Mouse (Mus musculus) lung, postnatal 0 days (tissue): Measurements from ENCODE around the gene Nup188. TPM values are rescaled to one million over a fixed set of nuclear protein-coding genes. Genes with fewer than 3 reads are reported as not detected.

ENCODE experiments used
- ATAC-seq: fragments of 200-750 bp; cut with Nextera tagmentation; 2 replicates; pipeline ENCODE4 v1.8.0; 2017; ENCODE audit warnings: moderate library complexity
- DNase-seq: peaks from one replicate; pipeline ENCODE4 v3.0.0-alpha.2; 2016; ENCODE audit warnings: low spot score
- H3K27ac ChIP-seq: fragments of 300-500 bp; sonication (generic); 2 replicates; pipeline ENCODE4 v1.5.1; 2014; ENCODE audit warnings: antibody characterized with exemption, mild to moderate bottlenecking, low read length, mixed read lengths
- H3K27me3 ChIP-seq: fragments of 300-500 bp; sonication (generic); replicated peaks from 2 replicates; pipeline ENCODE4 v1.6.1; 2014; ENCODE audit warnings: low read length, mixed read lengths; ENCODE audit not compliant: insufficient read depth
- H3K36me3 ChIP-seq: fragments of 300-500 bp; sonication (generic); 2 replicates; pipeline ENCODE4 v1.6.1; 2014; ENCODE audit warnings: low read length, mixed read lengths; ENCODE audit not compliant: insufficient read depth
- H3K4me1 ChIP-seq: fragments of 300-500 bp; sonication (generic); 2 replicates; pipeline ENCODE4 v1.6.1; 2014; ENCODE audit warnings: antibody characterized with exemption, low read depth, low read length, mixed read lengths; ENCODE audit not compliant: insufficient read depth
- H3K4me2 ChIP-seq: fragments of 300-500 bp; sonication (generic); replicated peaks from 2 replicates; pipeline ENCODE4 v1.6.1; 2014; ENCODE audit warnings: low read depth, mild to moderate bottlenecking, low read length, moderate library complexity, mixed read lengths
- H3K4me3 ChIP-seq: fragments of 300-500 bp; sonication (generic); 2 replicates; pipeline ENCODE4 v1.5.1; 2014; ENCODE audit warnings: low read depth, low read length
- H3K9ac ChIP-seq: fragments of 300-500 bp; sonication (generic); replicated peaks from 2 replicates; pipeline ENCODE4 v1.6.1; 2014; ENCODE audit warnings: low read depth, mild to moderate bottlenecking
- H3K9me3 ChIP-seq: fragments of 300-500 bp; sonication (generic); 2 replicates; pipeline ENCODE4 v1.6.1; 2016; ENCODE audit warnings: low read length, mixed read lengths
- CTCF ChIP-seq: IDR thresholded peaks from 2 replicates; pipeline ENCODE4 v1.5.1; 2016; ENCODE audit warnings: antibody characterized with exemption, mild to moderate bottlenecking
- EP300 ChIP-seq: IDR thresholded peaks from 2 replicates; pipeline ENCODE4 v1.6.1; 2016; ENCODE audit warnings: antibody characterized with exemption, mild to moderate bottlenecking, control low read depth
- WGBS: fragments of 180-500 bp; shearing (Covaris S2); extraction: QIAGEN DNeasy Blood & Tissue Kit; methylation state at CpG from one replicate; pipeline ENCODE4 v1.1.7; 2014; 5-methylcytosine and 5-hydroxymethylcytosine counted together
- polyA plus RNA-seq: library from polyadenylated mRNA; unstranded; fragments of >200 nt; fragmentation: Nextera tagmentation; extraction: Ambion mirVana; gene quantifications from 2 replicates; pipeline ENCODE4 v1.2.1, GENCODE M21; 2015

Gene Nup188
- polyA plus RNA-seq, 1 experiment from 2014 or later: 8.9 TPM

GRCm38 (mm10) chr2:30380564-30381376, 94.6 kb downstream of the Nup188 start:
- TF ChIP-seq CTCF (no peak), EP300 (no peak)
- 89% methylated on average over 9 of the region's 10 CpGs for WGBS
- H3K36me3 ChIP-seq: peaks cover 19% of the 10 kb centered on the region
- H3K27ac ChIP-seq: no peak overlapping the region
- ATAC-seq (0 out of 2 replicates have a peak, but pooled peaks have one; percentile 8), DNase-seq (peak; percentile 3)
- no peaks in the 10 kb centered on the region for H3K27me3 ChIP-seq
- no peak overlapping the region for H3K4me3 ChIP-seq
- no peak overlapping the region for H3K9ac ChIP-seq
- H3K9me3 ChIP-seq: no peaks in the 10 kb centered on the region
- no peaks in the 10 kb centered on the region for H3K4me1 ChIP-seq
- no peak overlapping the region for H3K4me2 ChIP-seq

GRCm38 (mm10) chr2:30381377-30381725, 95.2 kb downstream of the Nup188 start:
- Histone ChIP-seq H3K27ac (no peak overlapping the region), H3K9ac (no peak overlapping the region), H3K4me2 (no peak overlapping the region), H3K9me3 (no peaks in the 10 kb centered on the region), H3K27me3 (no peaks in the 10 kb centered on the region), H3K4me3 (no peak overlapping the region), H3K36me3 (peaks cover 13% of the 10 kb centered on the region), H3K4me1 (no peaks in the 10 kb centered on the region)
- TF ChIP-seq CTCF (no peak), EP300 (no peak)
- WGBS: 98% methylated on average over 4 of the region's 4 CpGs
- ATAC-seq (no peak), DNase-seq (no peak)

- no peak overlapping the region for H3K27ac ChIP-seq
- H3K36me3 ChIP-seq: peaks cover 5% of the 10 kb centered on the region
- H3K4me2 ChIP-seq: no peak overlapping the region
- DNase-seq (no peak), ATAC-seq (no peak)
- H3K9ac ChIP-seq: no peak overlapping the region
- H3K9me3 ChIP-seq: no peaks in the 10 kb centered on the region
- H3K27me3 ChIP-seq: no peaks in the 10 kb centered on the region
- H3K4me3 ChIP-seq: no peak overlapping the region
- TF ChIP-seq EP300 (no peak), CTCF (no peak)
- 78% methylated on average over 5 of the region's 5 CpGs for WGBS
- H3K4me1 ChIP-seq: no peaks in the 10 kb centered on the region
Observed at GRCm38 (mm10) chr2:30384814-30385213, 98.6 kb downstream of the Nup188 start.

GRCm38 (mm10) chr2:30385591-30385990, 99.4 kb downstream of the Nup188 start:
- Histone ChIP-seq H3K4me3 (no peak overlapping the region), H3K27ac (no peak overlapping the region), H3K9ac (no peak overlapping the region), H3K4me2 (no peak overlapping the region), H3K27me3 (no peaks in the 10 kb centered on the region), H3K36me3 (peaks cover 5% of the 10 kb centered on the region), H3K9me3 (no peaks in the 10 kb centered on the region), H3K4me1 (no peaks in the 10 kb centered on the region)
- 85% methylated on average over 4 of the region's 4 CpGs for WGBS
- no peak for ATAC-seq
- peak; percentile 4 for DNase-seq
- no peak for TF ChIP-seq EP300
- no peak for TF ChIP-seq CTCF

GRCm38 (mm10) chr2:30386913-30387312, 100.7 kb downstream of the Nup188 start:
- ATAC-seq (peak; percentile 64), DNase-seq (peak; percentile 40)
- Histone ChIP-seq H3K4me2 (no peak overlapping the region), H3K9ac (no peak overlapping the region), H3K4me1 (no peaks in the 10 kb centered on the region), H3K36me3 (peaks cover 5% of the 10 kb centered on the region), H3K4me3 (no peak overlapping the region), H3K27me3 (no peaks in the 10 kb centered on the region), H3K9me3 (no peaks in the 10 kb centered on the region), H3K27ac (no peak overlapping the region)
- 58% methylated on average over 9 of the region's 9 CpGs for WGBS
- TF ChIP-seq CTCF (no peak), EP300 (no peak)

- ATAC-seq: no peak
- 0 out of 2 replicates have a peak, but pooled peaks cover 3% of the 10 kb centered on the region for H3K36me3 ChIP-seq
- TF ChIP-seq CTCF (peak; percentile 38; the same call in 1 of the 2 replicates), EP300 (no peak)
- 85% methylated on average over 2 of the region's 2 CpGs for WGBS
- no peaks in the 10 kb centered on the region for H3K27me3 ChIP-seq
- H3K27ac ChIP-seq: no peak overlapping the region
- H3K9ac ChIP-seq: no peak overlapping the region
- peaks cover 8% of the 10 kb centered on the region; the same call in 1 of the 2 replicates for H3K4me1 ChIP-seq
- no peak overlapping the region for H3K4me2 ChIP-seq
- DNase-seq: no peak
- no peaks in the 10 kb centered on the region for H3K9me3 ChIP-seq
- no peak overlapping the region for H3K4me3 ChIP-seq
Observed at GRCm38 (mm10) chr2:30389000-30389399, 102.8 kb downstream of the Nup188 start.
